21 mouse cellular contexts compared by ENCODE assay signal in the genomic region with DNA sequence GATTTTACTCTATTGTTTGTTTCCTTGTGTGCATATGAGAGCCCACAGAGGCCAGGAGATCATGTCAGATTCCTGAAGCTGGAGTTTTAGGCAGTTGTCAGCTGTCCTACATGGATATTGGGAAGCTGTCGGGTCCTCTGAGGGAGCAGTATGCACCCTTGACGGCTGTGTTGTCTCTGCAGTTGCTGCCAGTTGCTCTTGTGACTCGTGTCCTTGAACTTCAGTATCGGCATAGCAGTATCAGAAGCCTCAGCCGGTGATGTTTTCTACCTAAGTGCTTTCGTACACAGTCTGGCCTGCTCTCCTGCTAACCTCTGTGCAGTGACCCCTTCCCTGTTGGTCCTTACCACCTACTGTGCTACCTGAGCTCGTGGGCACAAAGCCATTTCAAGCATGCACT. TPM values are rescaled to one million over a fixed set of nuclear protein-coding genes. Genes with fewer than 3 reads are reported as not detected.
"Had no signal": no experiment of that assay in that cellular context is flagged by ENCODE, and none has a peak within 500 bp of the region (broad histone marks: within the 10 kb centered on the region; RNA-seq: fewer than 3 reads in every experiment).

No protein-coding gene starts in this region.

- H3K36me3 ChIP-seq: limb, embryonic 15.5 days; midbrain, embryonic 13.5 days; neural tube, embryonic 15.5 days had no signal

- H3K4me1 ChIP-seq: midbrain, embryonic 13.5 days; neural tube, embryonic 15.5 days had no signal

- H3K27ac ChIP-seq: left cerebral cortex, adult 2 months; limb, embryonic 15.5 days; liver, embryonic 14.5 days; midbrain, embryonic 13.5 days; neural tube, embryonic 15.5 days had no signal

- H3K27me3 ChIP-seq: limb, embryonic 15.5 days; midbrain, embryonic 13.5 days; neural tube, embryonic 15.5 days had no signal

- H3K4me3 ChIP-seq: left cerebral cortex, adult 2 months; limb, embryonic 15.5 days; midbrain, embryonic 13.5 days; neural tube, embryonic 15.5 days had no signal

- H3K4me2 ChIP-seq: limb, embryonic 15.5 days; midbrain, embryonic 13.5 days; neural tube, embryonic 15.5 days had no signal

- H3K9ac ChIP-seq: limb, embryonic 15.5 days; liver, embryonic 14.5 days; midbrain, embryonic 13.5 days; neural tube, embryonic 15.5 days had no signal

- DNase-seq: kidney, postnatal 10 days; lung, adult 18-20 months; right cerebral cortex, adult 18-20 months; right cerebral cortex, postnatal 25 days; thymus, postnatal 4 days had no signal

- H3K9me3 ChIP-seq: limb, embryonic 15.5 days; midbrain, embryonic 13.5 days; neural tube, embryonic 15.5 days had no signal

- ATAC-seq: midbrain, embryonic 13.5 days had no signal

RNA-seq across cellular contexts. Expression of a gene that starts 50.0 kb away (rescaled TPM):
- total RNA-seq: layer of hippocampus, postnatal 25 days; left cerebral cortex, adult 2 months; left cerebral cortex, postnatal 25 days; megakaryocyte-erythroid progenitor cell, adult 5-6 weeks; midbrain, postnatal 0 days had no signal
- polyA plus RNA-seq: kidney, embryonic 14.5 days; limb, embryonic 11.5 days; limb, embryonic 15.5 days; liver, embryonic 14.5 days; lung, embryonic 16.5 days; midbrain, embryonic 13.5 days; midbrain, postnatal 0 days; neural tube, embryonic 11.5 days; neural tube, embryonic 15.5 days; small intestine, adult 2 months; stomach, embryonic 16.5 days; thymus, postnatal 0 days had no signal

RNA-seq across cellular contexts. Expression of a gene that starts 50.8 kb away (rescaled TPM):
- total RNA-seq: layer of hippocampus, postnatal 25 days; megakaryocyte-erythroid progenitor cell, adult 5-6 weeks; midbrain, postnatal 0 days had no signal
- polyA plus RNA-seq: kidney, embryonic 14.5 days; limb, embryonic 11.5 days; limb, embryonic 15.5 days; midbrain, embryonic 13.5 days; midbrain, postnatal 0 days; neural tube, embryonic 11.5 days; neural tube, embryonic 15.5 days; small intestine, adult 2 months; stomach, embryonic 16.5 days had no signal
